Mouse (Mus musculus): ENCODE data around the gene Sec14l3.

- no peak for TF ChIP-seq CTCF (IDR thresholded peaks at IDR 0.05; ENCODE audit: insufficient read depth, low read length)
- no peak for TF ChIP-seq POLR2A (IDR thresholded peaks at IDR 0.05; ENCODE audit: borderline replicate concordance, extremely low read depth, low read depth, low read length)
Observed at GRCm38 (mm10) chr11:4104989-4105388, 40.3 kb downstream of the Sec14l3 start.

Measured in lung, adult 2 months (tissue).